In genomic region chr8:121950749-121951655, GRCm38 (mm10) we compare ENCODE assay signal across 9 mouse cellular contexts. TPM values are rescaled to one million over a fixed set of nuclear protein-coding genes. Genes with fewer than 3 reads are reported as not detected.
DNase-seq lines count a peak whose midpoint lies in the region; ATAC-seq and TF ChIP-seq lines count a peak whose summit lies in the region.
"Had no signal": no experiment of that assay in that cellular context is flagged by ENCODE, and none has a peak within 500 bp of the region (broad histone marks: within the 10 kb centered on the region; RNA-seq: fewer than 3 reads in every experiment).

No protein-coding gene starts in this region.

- TF ChIP-seq POLR2A in ES-Bruce4 (IDR thresholded peaks at IDR 0.05; ENCODE audit: insufficient read depth, low read length) = no peak

- peaks cover 9% of the 10 kb centered on the region for H3K4me1 ChIP-seq in ES-Bruce4 (ENCODE audit: control insufficient read depth, insufficient read depth, low read length)
- H3K4me1 ChIP-seq in forebrain, embryonic 12.5 days = peaks cover 53% of the 10 kb centered on the region
- H3K4me1 ChIP-seq in lung, embryonic 16.5 days (replicated peaks; ENCODE audit: control insufficient read depth, insufficient read depth, low read length) = peaks cover 39% of the 10 kb centered on the region

- H3K4me3 ChIP-seq in ES-Bruce4 (ENCODE audit: low read depth, low read length) = peak overlapping the region; percentile 91
- peak overlapping the region; percentile 90 for H3K4me3 ChIP-seq in forebrain, embryonic 12.5 days (replicated peaks)
- H3K4me3 ChIP-seq in lung, embryonic 16.5 days (ENCODE audit: low read length) = peak overlapping the region; percentile 86

- H3K27me3 ChIP-seq in ES-Bruce4 (ENCODE audit: control insufficient read depth, insufficient read depth, low read length, poor library complexity, severe bottlenecking) = no peaks in the 10 kb centered on the region
- H3K27me3 ChIP-seq in forebrain, embryonic 12.5 days = no peaks in the 10 kb centered on the region
- no peaks in the 10 kb centered on the region for H3K27me3 ChIP-seq in lung, embryonic 16.5 days (ENCODE audit: control insufficient read depth, insufficient read depth, low read depth, low read length)

- 1% methylated on average over 68 of the region's 97 CpGs for WGBS in forebrain, embryonic 12.5 days
- WGBS in lung, embryonic 16.5 days = under 1% methylated on average over 57 of the region's 97 CpGs

- no peak for TF ChIP-seq CTCF in ES-Bruce4 (IDR thresholded peaks at IDR 0.05; ENCODE audit: low read depth, low read length)

- peak overlapping the region; percentile 95 for H3K4me2 ChIP-seq in forebrain, embryonic 12.5 days
- peak overlapping the region; percentile 83 for H3K4me2 ChIP-seq in lung, embryonic 16.5 days (ENCODE audit: low read depth, low read length)

- intact Hi-C loops in heart, postnatal 25 days (cut with DNase I) = no loop called here

- H3K27ac ChIP-seq in ES-Bruce4 (ENCODE audit: insufficient read depth, low read length) = peak overlapping the region; percentile 53
- H3K27ac ChIP-seq in forebrain, embryonic 12.5 days = peak overlapping the region; percentile 96
- H3K27ac ChIP-seq in lung, embryonic 16.5 days (ENCODE audit: low read length) = peak overlapping the region; percentile 98

- H3K9me3 ChIP-seq in ES-Bruce4 (replicated peaks; ENCODE audit: control insufficient read depth, insufficient read depth, low read length, poor library complexity, severe bottlenecking) = no peaks in the 10 kb centered on the region
- no peaks in the 10 kb centered on the region for H3K9me3 ChIP-seq in forebrain, embryonic 12.5 days
- no peaks in the 10 kb centered on the region for H3K9me3 ChIP-seq in lung, embryonic 16.5 days (ENCODE audit: control insufficient read depth, low read length)

- ATAC-seq in forebrain, embryonic 12.5 days (ENCODE audit: low FRiP score) = peak; percentile 4
- 0 out of 2 replicates have a peak, but pooled peaks have one; percentile 5 for ATAC-seq in lung, embryonic 16.5 days (ENCODE audit: low read depth)

- H3K9ac ChIP-seq in ES-Bruce4 (ENCODE audit: low read depth, poor library complexity, severe bottlenecking) = peak overlapping the region; percentile 98
- H3K9ac ChIP-seq in forebrain, embryonic 12.5 days = peak overlapping the region; percentile 99
- peak overlapping the region; percentile 97 for H3K9ac ChIP-seq in lung, embryonic 16.5 days (ENCODE audit: low read length)

- peaks cover 25% of the 10 kb centered on the region for H3K36me3 ChIP-seq in ES-Bruce4 (ENCODE audit: control insufficient read depth, insufficient read depth, low read length, poor library complexity, severe bottlenecking)
- H3K36me3 ChIP-seq in forebrain, embryonic 12.5 days (replicated peaks) = peaks cover 25% of the 10 kb centered on the region
- peaks cover 8% of the 10 kb centered on the region; the same call in 1 of the 2 replicates for H3K36me3 ChIP-seq in lung, embryonic 16.5 days (ENCODE audit: control insufficient read depth, insufficient read depth, low read length)

- peak; percentile 42 for DNase-seq in c-Kit-negative CD71-positive TER-119-positive erythroid progenitor cells, embryonic 14.5 days (ENCODE audit: low read depth, low spot score)
- peak; percentile 37 for DNase-seq in heart, postnatal 25 days (ENCODE audit: low spot score)
- DNase-seq in layer of hippocampus, adult 18-20 months (ENCODE audit: low spot score in 2 of 2) = peak; percentile 50 to 57
- peak; percentile 76 for DNase-seq in right cerebral cortex, postnatal 14 days
- DNase-seq in urinary bladder, postnatal 36 days (ENCODE audit: low spot score in 2 of 2) = peak; percentile 34 to 48

- TF ChIP-seq EP300 in ES-Bruce4 (IDR thresholded peaks at IDR 0.05; ENCODE audit: insufficient read depth, low read depth, low read length) = no peak

RNA-seq across cellular contexts. Expression of gene Banp, which starts 1.5 kb away (rescaled TPM):
- 47.2 and 54.8 TPM in 2 replicates for polyA plus RNA-seq in ES-Bruce4 (2011; ENCODE audit: insufficient read depth, insufficient read length, low read depth, missing spikeins)
- polyA plus RNA-seq in forebrain, embryonic 12.5 days (2016; fragmentation: Nextera tagmentation; extraction: Ambion mirVana) = 49.1 and 65.9 TPM in 2 replicates
- total RNA-seq in heart, postnatal 25 days (2021) = 10 to 100 TPM; 15.0 to 26.5 TPM
- total RNA-seq in layer of hippocampus, adult 18-20 months (2021) = 10 to 100 TPM; 49.9 to 58.2 TPM
- polyA plus RNA-seq in lung, embryonic 16.5 days (2015; fragmentation: Nextera tagmentation; extraction: Ambion mirVana) = 50.7 and 53.0 TPM in 2 replicates

RNA-seq across cellular contexts. Expression of gene Car5a, which starts 6.3 kb away (rescaled TPM):
- 4.3 and 5.8 TPM in 2 replicates for polyA plus RNA-seq in ES-Bruce4 (2011; ENCODE audit: insufficient read depth, insufficient read length, low read depth, missing spikeins)
- 0.31 TPM in 1 of 2 replicates, not detected in the other for polyA plus RNA-seq in forebrain, embryonic 12.5 days (2016; fragmentation: Nextera tagmentation; extraction: Ambion mirVana)
- not detected for total RNA-seq in heart, postnatal 25 days (2021)
- total RNA-seq in layer of hippocampus, adult 18-20 months (2021) = under 1 TPM; 0.25 to 0.54 TPM
- polyA plus RNA-seq in lung, embryonic 16.5 days (2015; fragmentation: Nextera tagmentation; extraction: Ambion mirVana) = not detected in 2 replicates
- polyA plus RNA-seq: gonadal fat pad, adult 2 months had no signal

RNA-seq across cellular contexts. Expression of gene Slc7a5, which starts 43.5 kb away (rescaled TPM):
- polyA plus RNA-seq in ES-Bruce4 (2011; ENCODE audit: insufficient read depth, insufficient read length, low read depth, missing spikeins) = 80.8 and 85.4 TPM in 2 replicates
- 34.7 and 37.6 TPM in 2 replicates for polyA plus RNA-seq in forebrain, embryonic 12.5 days (2016; fragmentation: Nextera tagmentation; extraction: Ambion mirVana)
- total RNA-seq in heart, postnatal 25 days (2021) = 1 to 10 TPM; 3.2 to 4.9 TPM
- 10 to 100 TPM; 52.8 to 55.7 TPM for total RNA-seq in layer of hippocampus, adult 18-20 months (2021)
- polyA plus RNA-seq in lung, embryonic 16.5 days (2015; fragmentation: Nextera tagmentation; extraction: Ambion mirVana) = 10.4 and 10.7 TPM in 2 replicates

Comparison
In these comparisons a context has a peak if more than half of its experiments do, and no peak if none do; other contexts are left out.
1. Peak in every context shown above with its lines: DNase-seq, ATAC-seq, H3K4me3 ChIP-seq and H3K27ac ChIP-seq.